Comparison of ENCODE assay signal across 24 mouse cellular contexts in the genomic region with DNA sequence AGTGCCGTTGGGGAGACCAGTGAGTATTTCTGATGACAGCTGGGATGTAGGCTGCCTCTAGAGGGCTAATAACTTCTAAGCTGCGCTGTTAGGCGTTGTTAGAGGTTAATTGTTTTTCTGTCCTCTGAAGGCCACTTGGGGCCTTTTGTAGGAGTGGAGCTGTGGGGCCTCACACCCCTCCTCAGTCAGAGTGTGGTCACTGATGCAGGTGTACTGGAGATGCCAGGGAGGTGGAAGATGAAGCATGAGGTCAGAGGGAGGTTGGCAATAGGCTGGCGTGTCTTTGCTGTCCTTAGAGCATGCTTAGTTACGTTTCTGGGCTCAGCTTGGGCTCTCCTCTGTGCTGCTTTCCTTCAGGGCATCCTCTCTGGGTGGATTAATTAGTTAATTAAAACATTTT. TPM values are rescaled to one million over a fixed set of nuclear protein-coding genes. Genes with fewer than 3 reads are reported as not detected.
DNase-seq lines count a peak whose midpoint lies in the region; ATAC-seq lines count a peak whose summit lies in the region.
"Had no signal": no experiment of that assay in that cellular context is flagged by ENCODE, and none has a peak within 500 bp of the region (broad histone marks: within the 10 kb centered on the region; RNA-seq: fewer than 3 reads in every experiment).

No protein-coding gene starts in this region.

- H3K27ac ChIP-seq in embryonic facial prominence, embryonic 14.5 days (replicated peaks; ENCODE audit: low read depth, low read length) = no peak overlapping the region
- no peak overlapping the region for H3K27ac ChIP-seq in embryonic facial prominence, embryonic 10.5 days (replicated peaks)
- no peak overlapping the region for H3K27ac ChIP-seq in limb, embryonic 12.5 days
- no peak overlapping the region for H3K27ac ChIP-seq in limb, embryonic 10.5 days
- H3K27ac ChIP-seq in neural tube, embryonic 12.5 days = no peak overlapping the region
- no peak overlapping the region for H3K27ac ChIP-seq in neural tube, embryonic 15.5 days (replicated peaks)
- no peak overlapping the region for H3K27ac ChIP-seq in hindbrain, embryonic 16.5 days (ENCODE audit: low read depth, low read length)
- H3K27ac ChIP-seq in kidney, embryonic 15.5 days = no peak overlapping the region
- H3K27ac ChIP-seq: forebrain, embryonic 12.5 days; heart, embryonic 15.5 days; intestine, embryonic 15.5 days; left cerebral cortex, adult 2 months; liver, embryonic 12.5 days had no signal

- H3K9ac ChIP-seq in embryonic facial prominence, embryonic 14.5 days (ENCODE audit: low read depth, low read length) = no peak overlapping the region
- H3K9ac ChIP-seq in limb, embryonic 12.5 days (replicated peaks) = no peak overlapping the region
- no peak overlapping the region for H3K9ac ChIP-seq in neural tube, embryonic 12.5 days
- no peak overlapping the region for H3K9ac ChIP-seq in neural tube, embryonic 15.5 days (replicated peaks)
- H3K9ac ChIP-seq in hindbrain, embryonic 16.5 days (ENCODE audit: low read depth, low read length) = no peak overlapping the region
- no peak overlapping the region for H3K9ac ChIP-seq in kidney, embryonic 15.5 days
- H3K9ac ChIP-seq: forebrain, embryonic 12.5 days; heart, embryonic 15.5 days; intestine, embryonic 15.5 days; liver, embryonic 12.5 days had no signal

- peaks cover 9% of the 10 kb centered on the region; the same call in 1 of the 2 replicates for H3K36me3 ChIP-seq in embryonic facial prominence, embryonic 14.5 days (ENCODE audit: control insufficient read depth, insufficient read depth, low read length)
- H3K36me3 ChIP-seq in embryonic facial prominence, embryonic 10.5 days (replicated peaks) = no peaks in the 10 kb centered on the region; the same call in 1 of the 2 replicates
- peaks cover 4% of the 10 kb centered on the region; the same call in 1 of the 2 replicates for H3K36me3 ChIP-seq in limb, embryonic 12.5 days
- H3K36me3 ChIP-seq in limb, embryonic 10.5 days = no peaks in the 10 kb centered on the region
- no peaks in the 10 kb centered on the region for H3K36me3 ChIP-seq in neural tube, embryonic 12.5 days
- H3K36me3 ChIP-seq in neural tube, embryonic 15.5 days = no peaks in the 10 kb centered on the region; the same call in 1 of the 2 replicates
- no peaks in the 10 kb centered on the region for H3K36me3 ChIP-seq in hindbrain, embryonic 16.5 days (ENCODE audit: control insufficient read depth, insufficient read depth, low read length)
- no peaks in the 10 kb centered on the region; the same call in 1 of the 2 replicates for H3K36me3 ChIP-seq in kidney, embryonic 15.5 days
- H3K36me3 ChIP-seq: forebrain, embryonic 12.5 days; heart, embryonic 15.5 days; intestine, embryonic 15.5 days had no signal

- H3K27me3 ChIP-seq in embryonic facial prominence, embryonic 14.5 days (replicated peaks; ENCODE audit: control insufficient read depth, insufficient read depth, low read length) = no peaks in the 10 kb centered on the region
- H3K27me3 ChIP-seq in embryonic facial prominence, embryonic 10.5 days (replicated peaks; ENCODE audit: low read depth, poor library complexity, severe bottlenecking) = no peaks in the 10 kb centered on the region
- no peaks in the 10 kb centered on the region for H3K27me3 ChIP-seq in limb, embryonic 12.5 days
- no peaks in the 10 kb centered on the region for H3K27me3 ChIP-seq in limb, embryonic 10.5 days (ENCODE audit: low read depth, poor library complexity, severe bottlenecking)
- H3K27me3 ChIP-seq in neural tube, embryonic 12.5 days (replicated peaks) = no peaks in the 10 kb centered on the region
- H3K27me3 ChIP-seq in neural tube, embryonic 15.5 days (replicated peaks) = no peaks in the 10 kb centered on the region
- H3K27me3 ChIP-seq in hindbrain, embryonic 16.5 days (replicated peaks; ENCODE audit: control insufficient read depth, insufficient read depth, low read length) = no peaks in the 10 kb centered on the region
- no peaks in the 10 kb centered on the region for H3K27me3 ChIP-seq in kidney, embryonic 15.5 days
- H3K27me3 ChIP-seq: forebrain, embryonic 12.5 days; heart, embryonic 15.5 days; intestine, embryonic 15.5 days; liver, embryonic 12.5 days had no signal

- DNase-seq in embryonic facial prominence, embryonic 14.5 days (ENCODE audit: low spot score) = no peak
- DNase-seq in embryonic facial prominence, embryonic 10.5 days (ENCODE audit: low spot score) = no peak
- DNase-seq in limb, embryonic 10.5 days (ENCODE audit: low spot score) = no peak
- DNase-seq: adrenal gland, postnatal 10 days; cerebellum, adult 9-10 months; heart, postnatal 4 days; kidney, adult 8-10 months; kidney, postnatal 4 days; left cerebral cortex, postnatal 4 days; lung, adult 18-20 months; thymus, adult 18-20 months; thymus, postnatal 4 days had no signal

- no peak overlapping the region for H3K4me2 ChIP-seq in embryonic facial prominence, embryonic 14.5 days (ENCODE audit: low read depth, low read length)
- no peak overlapping the region for H3K4me2 ChIP-seq in limb, embryonic 12.5 days
- H3K4me2 ChIP-seq in neural tube, embryonic 12.5 days (replicated peaks) = no peak overlapping the region
- H3K4me2 ChIP-seq in neural tube, embryonic 15.5 days = no peak overlapping the region
- H3K4me2 ChIP-seq in hindbrain, embryonic 16.5 days (ENCODE audit: low read length) = no peak overlapping the region
- no peak overlapping the region for H3K4me2 ChIP-seq in kidney, embryonic 15.5 days
- H3K4me2 ChIP-seq: forebrain, embryonic 12.5 days; heart, embryonic 15.5 days; intestine, embryonic 15.5 days; liver, embryonic 12.5 days had no signal

- peak; percentile 32; the same call in 1 of the 2 replicates for ATAC-seq in embryonic facial prominence, embryonic 14.5 days (ENCODE audit: low read depth)
- 0 out of 2 replicates have a peak, but pooled peaks have one; percentile 15 for ATAC-seq in limb, embryonic 12.5 days (ENCODE audit: insufficient number of reproducible peaks, insufficient read depth, low FRiP score, low TSS enrichment, low read depth)
- ATAC-seq in neural tube, embryonic 12.5 days (ENCODE audit: low FRiP score, low read depth) = 0 out of 2 replicates have a peak, but pooled peaks have one; percentile 52
- ATAC-seq in neural tube, embryonic 15.5 days (ENCODE audit: low FRiP score) = no peak
- 0 out of 2 replicates have a peak, but pooled peaks have one; percentile 34 for ATAC-seq in hindbrain, embryonic 16.5 days
- no peak for ATAC-seq in kidney, embryonic 15.5 days (replicated peaks; ENCODE audit: low FRiP score)
- ATAC-seq: liver, embryonic 12.5 days had no signal

- H3K4me1 ChIP-seq in embryonic facial prominence, embryonic 14.5 days (ENCODE audit: control insufficient read depth, insufficient read depth, low read length) = no peaks in the 10 kb centered on the region
- H3K4me1 ChIP-seq in embryonic facial prominence, embryonic 10.5 days = no peaks in the 10 kb centered on the region
- no peaks in the 10 kb centered on the region for H3K4me1 ChIP-seq in limb, embryonic 12.5 days (replicated peaks)
- no peaks in the 10 kb centered on the region for H3K4me1 ChIP-seq in limb, embryonic 10.5 days
- H3K4me1 ChIP-seq in neural tube, embryonic 12.5 days = peaks cover 2% of the 10 kb centered on the region; the same call in 1 of the 2 replicates
- peaks cover 9% of the 10 kb centered on the region; the same call in 1 of the 2 replicates for H3K4me1 ChIP-seq in neural tube, embryonic 15.5 days
- H3K4me1 ChIP-seq in hindbrain, embryonic 16.5 days (ENCODE audit: control insufficient read depth, insufficient read depth, low read depth, low read length) = no peaks in the 10 kb centered on the region; the same call in 1 of the 2 replicates
- no peaks in the 10 kb centered on the region for H3K4me1 ChIP-seq in kidney, embryonic 15.5 days
- H3K4me1 ChIP-seq: forebrain, embryonic 12.5 days; heart, embryonic 15.5 days; intestine, embryonic 15.5 days had no signal

- WGBS in embryonic facial prominence, embryonic 14.5 days = 66% methylated on average over 5 of the region's 5 CpGs
- 80% methylated on average over 5 of the region's 5 CpGs for WGBS in embryonic facial prominence, embryonic 10.5 days
- 68% methylated on average over 5 of the region's 5 CpGs for WGBS in limb, embryonic 12.5 days
- WGBS in limb, embryonic 10.5 days = 83% methylated on average over 5 of the region's 5 CpGs
- 62% methylated on average over 5 of the region's 5 CpGs for WGBS in neural tube, embryonic 12.5 days
- WGBS in neural tube, embryonic 15.5 days = 40% methylated on average over 5 of the region's 5 CpGs
- 66% methylated on average over 5 of the region's 5 CpGs for WGBS in hindbrain, embryonic 16.5 days
- 53% methylated on average over 5 of the region's 5 CpGs for whole genome bisulfite sequencing in kidney, embryonic 15.5 days

- no peak overlapping the region for H3K4me3 ChIP-seq in embryonic facial prominence, embryonic 14.5 days (ENCODE audit: low read depth, low read length)
- no peak overlapping the region for H3K4me3 ChIP-seq in embryonic facial prominence, embryonic 10.5 days
- H3K4me3 ChIP-seq in limb, embryonic 12.5 days (replicated peaks) = no peak overlapping the region
- H3K4me3 ChIP-seq in limb, embryonic 10.5 days = no peak overlapping the region
- H3K4me3 ChIP-seq in neural tube, embryonic 12.5 days = no peak overlapping the region
- H3K4me3 ChIP-seq in neural tube, embryonic 15.5 days (replicated peaks) = no peak overlapping the region
- H3K4me3 ChIP-seq in hindbrain, embryonic 16.5 days (ENCODE audit: low read length) = no peak overlapping the region
- H3K4me3 ChIP-seq in kidney, embryonic 15.5 days (replicated peaks) = no peak overlapping the region
- H3K4me3 ChIP-seq: forebrain, embryonic 12.5 days; heart, embryonic 15.5 days; intestine, embryonic 15.5 days; left cerebral cortex, adult 2 months; liver, embryonic 12.5 days had no signal

- H3K9me3 ChIP-seq in embryonic facial prominence, embryonic 14.5 days (ENCODE audit: control insufficient read depth, low read length) = no peaks in the 10 kb centered on the region
- no peaks in the 10 kb centered on the region for H3K9me3 ChIP-seq in embryonic facial prominence, embryonic 10.5 days
- no peaks in the 10 kb centered on the region for H3K9me3 ChIP-seq in limb, embryonic 12.5 days
- H3K9me3 ChIP-seq in limb, embryonic 10.5 days (replicated peaks) = no peaks in the 10 kb centered on the region
- H3K9me3 ChIP-seq in neural tube, embryonic 12.5 days = no peaks in the 10 kb centered on the region
- H3K9me3 ChIP-seq in neural tube, embryonic 15.5 days (replicated peaks) = no peaks in the 10 kb centered on the region
- H3K9me3 ChIP-seq in hindbrain, embryonic 16.5 days (ENCODE audit: control insufficient read depth, low read length) = no peaks in the 10 kb centered on the region
- H3K9me3 ChIP-seq in kidney, embryonic 15.5 days (replicated peaks) = no peaks in the 10 kb centered on the region
- H3K9me3 ChIP-seq: forebrain, embryonic 12.5 days; heart, embryonic 15.5 days; intestine, embryonic 15.5 days; liver, embryonic 12.5 days had no signal

RNA-seq across cellular contexts. Expression of gene Adck1, which starts 11.7 kb away (rescaled TPM):
- polyA plus RNA-seq in embryonic facial prominence, embryonic 14.5 days (2014; fragmentation: Nextera tagmentation; extraction: Ambion mirVana) = 15.1 and 18.2 TPM in 2 replicates
- 21.8 and 23.7 TPM in 2 replicates for polyA plus RNA-seq in embryonic facial prominence, embryonic 10.5 days (2016; fragmentation: Nextera tagmentation; extraction: Ambion mirVana)
- polyA plus RNA-seq in limb, embryonic 12.5 days (2016; fragmentation: Nextera tagmentation; extraction: Ambion mirVana) = 19.5 and 23.7 TPM in 2 replicates
- polyA plus RNA-seq in limb, embryonic 10.5 days (2016; fragmentation: Nextera tagmentation; extraction: Ambion mirVana) = 20.0 and 21.8 TPM in 2 replicates
- polyA plus RNA-seq in neural tube, embryonic 12.5 days (2016; fragmentation: Nextera tagmentation; extraction: Ambion mirVana) = 21.8 and 23.6 TPM in 2 replicates
- 36.9 and 41.6 TPM in 2 replicates for polyA plus RNA-seq in neural tube, embryonic 15.5 days (2015; fragmentation: Nextera tagmentation; extraction: Ambion mirVana)
- polyA plus RNA-seq in hindbrain, embryonic 16.5 days (2015; fragmentation: Nextera tagmentation; extraction: Ambion mirVana) = 43.7 and 44.5 TPM in 2 replicates
- 21.6 and 21.8 TPM in 2 replicates for polyA plus RNA-seq in kidney, embryonic 15.5 days (2015; fragmentation: Nextera tagmentation; extraction: Ambion mirVana)

RNA-seq across cellular contexts. Expression of gene Gm5039, which starts 48.2 kb away (rescaled TPM):
- polyA plus RNA-seq in embryonic facial prominence, embryonic 14.5 days (2014; fragmentation: Nextera tagmentation; extraction: Ambion mirVana) = not detected in 2 replicates
- polyA plus RNA-seq in embryonic facial prominence, embryonic 10.5 days (2016; fragmentation: Nextera tagmentation; extraction: Ambion mirVana) = not detected in 2 replicates
- polyA plus RNA-seq in limb, embryonic 12.5 days (2016; fragmentation: Nextera tagmentation; extraction: Ambion mirVana) = not detected in 2 replicates
- polyA plus RNA-seq in limb, embryonic 10.5 days (2016; fragmentation: Nextera tagmentation; extraction: Ambion mirVana) = not detected in 2 replicates
- not detected in 2 replicates for polyA plus RNA-seq in neural tube, embryonic 12.5 days (2016; fragmentation: Nextera tagmentation; extraction: Ambion mirVana)
- polyA plus RNA-seq in neural tube, embryonic 15.5 days (2015; fragmentation: Nextera tagmentation; extraction: Ambion mirVana) = not detected in 2 replicates
- not detected in 2 replicates for polyA plus RNA-seq in hindbrain, embryonic 16.5 days (2015; fragmentation: Nextera tagmentation; extraction: Ambion mirVana)
- polyA plus RNA-seq in kidney, embryonic 15.5 days (2015; fragmentation: Nextera tagmentation; extraction: Ambion mirVana) = not detected in 2 replicates
- polyA plus RNA-seq: forebrain, embryonic 12.5 days; heart, embryonic 15.5 days; intestine, embryonic 15.5 days; liver, embryonic 12.5 days; small intestine, adult 2 months; stomach, embryonic 16.5 days had no signal

Comparison
In these comparisons a context has a peak if more than half of its experiments do, and no peak if none do; other contexts are left out.
1. ATAC-seq: peak in embryonic facial prominence, embryonic 14.5 days (single experiment), limb, embryonic 12.5 days (single experiment), neural tube, embryonic 12.5 days (single experiment) and hindbrain, embryonic 16.5 days (single experiment); none in neural tube, embryonic 15.5 days (single experiment) and kidney, embryonic 15.5 days (single experiment).